Mouse (Mus musculus) brain, embryonic 14.5 days (tissue): ENCODE results near the gene Disp1.

Source experiments
- CTCF ChIP-seq: fragments of 200-500 bp; IDR thresholded peaks from 2 replicates; pipeline ENCODE4 v1.5.1; 2012; ENCODE audit warnings: inconsistent platforms, mild to moderate bottlenecking, moderate library complexity, borderline replicate concordance; ENCODE audit not compliant: insufficient read depth, insufficient read length; ENCODE audit errors: extremely low read depth
- POLR2A ChIP-seq: fragments of 200-500 bp; IDR thresholded peaks from 2 replicates; pipeline ENCODE4 v1.6.1; 2012; ENCODE audit warnings: mild to moderate bottlenecking, inconsistent platforms, borderline replicate concordance; ENCODE audit not compliant: poor library complexity, insufficient read depth, insufficient read length, severe bottlenecking; ENCODE audit errors: extremely low read depth

DNA sequence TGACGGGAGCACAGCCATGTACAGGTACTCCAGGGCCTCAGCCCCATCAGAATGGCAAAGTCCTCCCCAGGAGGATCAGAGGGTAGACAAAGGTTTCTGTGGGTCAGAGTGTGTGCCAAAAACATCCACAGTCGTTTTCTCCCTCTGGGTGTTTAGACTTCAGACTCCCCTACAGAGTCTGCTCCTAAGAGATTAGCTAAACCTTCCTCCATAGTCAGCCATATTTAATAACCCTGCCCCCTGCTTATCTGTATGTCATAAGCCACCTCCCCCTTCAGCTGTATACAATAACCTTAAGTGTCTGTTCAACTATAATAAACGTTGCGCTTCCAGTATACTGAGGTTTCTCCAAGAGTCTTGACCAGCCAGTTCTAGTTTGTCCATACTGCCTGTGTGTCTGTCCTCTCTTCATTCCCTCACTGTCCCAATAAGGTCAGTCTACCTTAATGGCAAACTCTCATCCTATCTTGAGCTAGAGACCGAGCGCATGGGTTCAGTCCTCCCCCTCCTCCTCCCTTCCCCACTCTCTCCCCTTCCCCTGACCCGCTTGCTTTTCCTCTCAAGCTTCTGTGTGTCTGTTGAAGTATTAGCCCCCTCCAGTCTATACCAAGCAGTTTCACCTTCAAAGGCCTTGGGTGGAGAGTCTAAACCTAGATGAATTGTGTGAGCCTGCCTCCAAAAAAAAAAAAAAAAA lies 11.8 kb upstream of the Disp1 start:
- TF ChIP-seq POLR2A (no peak), CTCF (no peak)
